In genomic region chr12:33775563-33776468, GRCm38 (mm10) we compare ENCODE assay signal across 25 mouse cellular contexts.
DNase-seq lines count a peak whose midpoint lies in the region; ATAC-seq and TF ChIP-seq lines count a peak whose summit lies in the region.
"Had no signal": no experiment of that assay in that cellular context is flagged by ENCODE, and none has a peak within 500 bp of the region (broad histone marks: within the 10 kb centered on the region; RNA-seq: fewer than 3 reads in every experiment).

No protein-coding gene starts in this region.

- no peak overlapping the region for H3K4me3 ChIP-seq in forebrain, embryonic 14.5 days (ENCODE audit: low read depth, low read length)
- no peak overlapping the region for H3K4me3 ChIP-seq in forebrain, embryonic 12.5 days (replicated peaks)
- no peak overlapping the region for H3K4me3 ChIP-seq in hindbrain, embryonic 13.5 days
- H3K4me3 ChIP-seq in hindbrain, embryonic 16.5 days (ENCODE audit: low read length), result no peak overlapping the region
- no peak overlapping the region for H3K4me3 ChIP-seq in limb, embryonic 14.5 days (replicated peaks; ENCODE audit: low read length)
- H3K4me3 ChIP-seq in limb, embryonic 10.5 days, result no peak overlapping the region
- H3K4me3 ChIP-seq: heart, adult 2 months; heart, embryonic 12.5 days; hindbrain, embryonic 10.5 days; layer of hippocampus, adult 2 months; left cerebral cortex, adult 2 months; limb, embryonic 13.5 days; liver, embryonic 12.5 days; midbrain, embryonic 13.5 days had no signal

- ATAC-seq in forebrain, embryonic 14.5 days, result peak; percentile 37; the same call in 1 of the 2 replicates
- no peak for ATAC-seq in forebrain, embryonic 12.5 days (ENCODE audit: low FRiP score)
- ATAC-seq in hindbrain, embryonic 13.5 days (ENCODE audit: low FRiP score), result peak; percentile 66; the same call in 1 of the 2 replicates
- no peak for ATAC-seq in hindbrain, embryonic 16.5 days
- ATAC-seq in limb, embryonic 14.5 days (ENCODE audit: low FRiP score, low read depth), result no peak
- ATAC-seq: intestine, postnatal 0 days; liver, embryonic 12.5 days; liver, postnatal 0 days; lung, postnatal 0 days; midbrain, embryonic 13.5 days had no signal

- no peak overlapping the region for H3K4me2 ChIP-seq in forebrain, embryonic 14.5 days (ENCODE audit: low read length)
- no peak overlapping the region for H3K4me2 ChIP-seq in forebrain, embryonic 12.5 days
- H3K4me2 ChIP-seq in hindbrain, embryonic 13.5 days, result no peak overlapping the region
- H3K4me2 ChIP-seq in hindbrain, embryonic 16.5 days (ENCODE audit: low read length), result no peak overlapping the region
- H3K4me2 ChIP-seq in limb, embryonic 14.5 days (replicated peaks; ENCODE audit: low read depth, low read length, severe bottlenecking), result no peak overlapping the region
- H3K4me2 ChIP-seq: heart, embryonic 12.5 days; limb, embryonic 13.5 days; liver, embryonic 12.5 days; midbrain, embryonic 13.5 days had no signal

- H3K36me3 ChIP-seq in forebrain, embryonic 14.5 days (ENCODE audit: control insufficient read depth, insufficient read depth, low read length), result no peaks in the 10 kb centered on the region
- no peaks in the 10 kb centered on the region for H3K36me3 ChIP-seq in forebrain, embryonic 12.5 days (replicated peaks)
- H3K36me3 ChIP-seq in hindbrain, embryonic 13.5 days, result no peaks in the 10 kb centered on the region
- H3K36me3 ChIP-seq in hindbrain, embryonic 16.5 days (ENCODE audit: control insufficient read depth, insufficient read depth, low read length), result no peaks in the 10 kb centered on the region
- H3K36me3 ChIP-seq in limb, embryonic 14.5 days (ENCODE audit: control insufficient read depth, insufficient read depth, low read length), result no peaks in the 10 kb centered on the region
- no peaks in the 10 kb centered on the region for H3K36me3 ChIP-seq in limb, embryonic 10.5 days
- H3K36me3 ChIP-seq: heart, embryonic 12.5 days; hindbrain, embryonic 10.5 days; limb, embryonic 13.5 days; liver, embryonic 12.5 days; midbrain, embryonic 13.5 days had no signal

- no peaks in the 10 kb centered on the region for H3K27me3 ChIP-seq in forebrain, embryonic 14.5 days (replicated peaks; ENCODE audit: control insufficient read depth, insufficient read depth, low read length)
- no peaks in the 10 kb centered on the region for H3K27me3 ChIP-seq in forebrain, embryonic 12.5 days
- H3K27me3 ChIP-seq in hindbrain, embryonic 13.5 days, result no peaks in the 10 kb centered on the region
- H3K27me3 ChIP-seq in hindbrain, embryonic 16.5 days (replicated peaks; ENCODE audit: control insufficient read depth, insufficient read depth, low read length), result no peaks in the 10 kb centered on the region
- H3K27me3 ChIP-seq in limb, embryonic 14.5 days (ENCODE audit: control insufficient read depth, insufficient read depth, low read length), result no peaks in the 10 kb centered on the region
- H3K27me3 ChIP-seq in limb, embryonic 10.5 days (ENCODE audit: low read depth, poor library complexity, severe bottlenecking), result no peaks in the 10 kb centered on the region
- H3K27me3 ChIP-seq: heart, embryonic 12.5 days; limb, embryonic 13.5 days; liver, embryonic 12.5 days; midbrain, embryonic 13.5 days had no signal

- H3K27ac ChIP-seq in forebrain, embryonic 14.5 days (ENCODE audit: low read depth, low read length), result no peak overlapping the region
- no peak overlapping the region for H3K27ac ChIP-seq in forebrain, embryonic 12.5 days
- H3K27ac ChIP-seq in hindbrain, embryonic 13.5 days, result no peak overlapping the region
- H3K27ac ChIP-seq in hindbrain, embryonic 16.5 days (ENCODE audit: low read depth, low read length), result no peak overlapping the region
- no peak overlapping the region for H3K27ac ChIP-seq in limb, embryonic 14.5 days (replicated peaks; ENCODE audit: low read depth, low read length)
- no peak overlapping the region for H3K27ac ChIP-seq in limb, embryonic 10.5 days
- H3K27ac ChIP-seq: heart, adult 2 months; hindbrain, embryonic 10.5 days; layer of hippocampus, adult 2 months; left cerebral cortex, adult 2 months; limb, embryonic 13.5 days; liver, embryonic 12.5 days; macrophage; midbrain, embryonic 13.5 days had no signal

- no peak overlapping the region for H3K9ac ChIP-seq in forebrain, embryonic 14.5 days (ENCODE audit: low read length)
- H3K9ac ChIP-seq in forebrain, embryonic 12.5 days, result no peak overlapping the region
- H3K9ac ChIP-seq in hindbrain, embryonic 13.5 days, result no peak overlapping the region
- H3K9ac ChIP-seq in hindbrain, embryonic 16.5 days (ENCODE audit: low read depth, low read length), result no peak overlapping the region
- no peak overlapping the region for H3K9ac ChIP-seq in limb, embryonic 14.5 days (ENCODE audit: low read depth, low read length, severe bottlenecking)
- H3K9ac ChIP-seq: heart, embryonic 12.5 days; limb, embryonic 13.5 days; liver, embryonic 12.5 days; liver, postnatal 0 days; midbrain, embryonic 13.5 days had no signal

- no peaks in the 10 kb centered on the region for H3K9me3 ChIP-seq in forebrain, embryonic 14.5 days (replicated peaks; ENCODE audit: control insufficient read depth, low read length)
- no peaks in the 10 kb centered on the region for H3K9me3 ChIP-seq in forebrain, embryonic 12.5 days
- no peaks in the 10 kb centered on the region for H3K9me3 ChIP-seq in hindbrain, embryonic 13.5 days
- H3K9me3 ChIP-seq in hindbrain, embryonic 16.5 days (ENCODE audit: control insufficient read depth, low read length), result no peaks in the 10 kb centered on the region
- no peaks in the 10 kb centered on the region for H3K9me3 ChIP-seq in limb, embryonic 14.5 days (ENCODE audit: control insufficient read depth, low read length)
- H3K9me3 ChIP-seq in limb, embryonic 10.5 days (replicated peaks), result no peaks in the 10 kb centered on the region
- H3K9me3 ChIP-seq: heart, embryonic 12.5 days; hindbrain, embryonic 10.5 days; limb, embryonic 13.5 days; liver, embryonic 12.5 days; midbrain, embryonic 13.5 days had no signal

- 55% methylated on average over 5 of the region's 5 CpGs for WGBS in forebrain, embryonic 14.5 days
- WGBS in forebrain, embryonic 12.5 days, result 79% methylated on average over 5 of the region's 5 CpGs
- 67% methylated on average over 5 of the region's 5 CpGs for WGBS in hindbrain, embryonic 13.5 days
- 61% methylated on average over 5 of the region's 5 CpGs for WGBS in hindbrain, embryonic 16.5 days
- WGBS in limb, embryonic 14.5 days, result 72% methylated on average over 5 of the region's 5 CpGs
- 76% methylated on average over 5 of the region's 5 CpGs for whole genome bisulfite sequencing in limb, embryonic 10.5 days

- no peak for TF ChIP-seq POLR2A in limb, embryonic 14.5 days (IDR thresholded peaks at IDR 0.05; ENCODE audit: borderline replicate concordance, extremely low read depth, insufficient read depth, insufficient read length)

- DNase-seq in forebrain, embryonic 14.5 days (ENCODE audit: low spot score), result peak; percentile 29
- peak; percentile 45 for DNase-seq in limb, embryonic 14.5 days (ENCODE audit: low spot score)
- no peak for DNase-seq in limb, embryonic 10.5 days (ENCODE audit: low spot score)
- DNase-seq in Muller cell, postnatal 12 days (ENCODE audit: inconsistent ontology term), result peak; percentile 54
- no peak for DNase-seq in adrenal gland, postnatal 25 days
- DNase-seq: adrenal gland, postnatal 36 days; cerebellum, adult 2 months; cerebellum, postnatal 14 days; heart, adult 2 months; heart, postnatal 14 days; liver, postnatal 0 days; thymus, postnatal 4 days had no signal

- H3K4me1 ChIP-seq in forebrain, embryonic 14.5 days (ENCODE audit: control insufficient read depth, insufficient read depth, low read length), result no peaks in the 10 kb centered on the region
- no peaks in the 10 kb centered on the region for H3K4me1 ChIP-seq in forebrain, embryonic 12.5 days
- H3K4me1 ChIP-seq in hindbrain, embryonic 13.5 days (replicated peaks), result no peaks in the 10 kb centered on the region
- no peaks in the 10 kb centered on the region for H3K4me1 ChIP-seq in hindbrain, embryonic 16.5 days (ENCODE audit: control insufficient read depth, insufficient read depth, low read depth, low read length)
- 0 out of 2 replicates have a peak, but pooled peaks cover 9% of the 10 kb centered on the region for H3K4me1 ChIP-seq in limb, embryonic 14.5 days (ENCODE audit: control insufficient read depth, insufficient read depth, low read length)
- no peaks in the 10 kb centered on the region for H3K4me1 ChIP-seq in limb, embryonic 10.5 days
- H3K4me1 ChIP-seq: heart, embryonic 12.5 days; liver, embryonic 12.5 days; midbrain, embryonic 13.5 days had no signal

Comparison
In these comparisons a context has a peak if more than half of its experiments do, and no peak if none do; other contexts are left out.
1. ATAC-seq: peak in forebrain, embryonic 14.5 days (single experiment) and hindbrain, embryonic 13.5 days (single experiment); none in forebrain, embryonic 12.5 days (single experiment), hindbrain, embryonic 16.5 days (single experiment) and limb, embryonic 14.5 days (single experiment).
2. DNase-seq: peak in forebrain, embryonic 14.5 days (single experiment), limb, embryonic 14.5 days (single experiment) and Muller cell, postnatal 12 days (single experiment); none in limb, embryonic 10.5 days (single experiment) and adrenal gland, postnatal 25 days (single experiment).